In the genomic region with DNA sequence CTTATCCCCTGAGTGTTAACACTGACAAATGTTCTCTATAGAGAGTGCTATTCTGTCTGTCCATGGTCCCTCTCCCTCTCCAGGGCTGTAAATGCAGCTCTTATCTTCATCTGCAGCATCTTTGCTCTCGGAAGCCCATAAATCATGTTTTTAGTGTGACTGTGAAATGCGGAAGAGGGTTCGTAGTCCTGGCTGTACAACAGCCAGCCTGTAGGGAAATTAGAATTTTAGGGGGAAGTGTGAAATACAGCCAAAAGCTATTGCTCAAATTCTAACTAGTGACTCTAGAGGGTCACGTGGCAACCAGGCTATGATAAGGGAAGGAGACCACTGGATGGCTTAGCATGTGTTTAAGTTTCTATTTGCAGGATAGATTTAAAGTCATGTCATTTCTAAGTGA, we compare ENCODE assay signal across 12 mouse cellular contexts.
DNase-seq lines count a peak whose midpoint lies in the region; TF ChIP-seq lines count a peak whose summit lies in the region.
"Had no signal": no experiment of that assay in that cellular context is flagged by ENCODE, and none has a peak within 500 bp of the region (broad histone marks: within the 10 kb centered on the region; RNA-seq: fewer than 3 reads in every experiment).

No protein-coding gene starts in this region.

- H3K27ac ChIP-seq in kidney, adult 2 months (ENCODE audit: insufficient read depth, low read depth, low read length): peak overlapping the region; percentile 33; the same call in 1 of the 2 replicates
- H3K27ac ChIP-seq in brown adipose tissue, adult 24 weeks (replicated peaks; ENCODE audit: low read depth, low read length): peak overlapping the region; percentile 66; the same call in 1 of the 2 replicates
- peak overlapping the region; percentile 99 for H3K27ac ChIP-seq in macrophage
- H3K27ac ChIP-seq: forebrain, embryonic 10.5 days; heart, embryonic 15.5 days had no signal

- intact Hi-C loops in left cerebral cortex, postnatal 10 days (cut with DNase I): no loop called here

- WGBS in kidney, adult 2 months: 56% methylated on average over 4 of the region's 4 CpGs
- 2% methylated on average over 4 of the region's 4 CpGs for WGBS in macrophage (ENCODE audit: missing documents)

- peaks cover 18% of the 10 kb centered on the region; the same call in 1 of the 2 replicates for H3K79me2 ChIP-seq in macrophage (ENCODE audit: inconsistent target)

- H3K4me1 ChIP-seq in kidney, adult 2 months (ENCODE audit: control insufficient read depth, insufficient read depth, low read length): peaks cover 16% of the 10 kb centered on the region
- H3K4me1 ChIP-seq in brown adipose tissue, adult 24 weeks (ENCODE audit: control insufficient read depth, insufficient read depth, insufficient read length, low read length): peaks cover 14% of the 10 kb centered on the region; the same call in 1 of the 2 replicates
- H3K4me1 ChIP-seq: forebrain, embryonic 10.5 days had no signal

- DNase-seq in kidney, adult 2 months: peak; percentile 77
- DNase-seq in kidney, adult 18-20 months: no peak
- peak; percentile 78 for DNase-seq in 416B (ENCODE audit: low read depth)
- DNase-seq in left cerebral cortex, postnatal 10 days (ENCODE audit: extremely low spot score in 1 of 2, low spot score in 2 of 2): no peak
- DNase-seq in frontal cortex, adult 2 months (ENCODE audit: extremely low spot score in 1 of 2, low spot score in 1 of 2): no peak
- no peak for DNase-seq in thymus, postnatal 10 days (ENCODE audit: low spot score in 2 of 2)
- DNase-seq: adrenal gland, postnatal 10 days; cerebellum, postnatal 36 days had no signal

- H3K36me3 ChIP-seq in kidney, adult 2 months (ENCODE audit: control insufficient read depth, insufficient read depth, low read length): no peaks in the 10 kb centered on the region
- peaks cover 14% of the 10 kb centered on the region for H3K36me3 ChIP-seq in macrophage (ENCODE audit: inconsistent target)

- TF ChIP-seq CTCF in kidney, adult 2 months (conservative IDR thresholded peaks at IDR 0.05; ENCODE audit: insufficient read depth, insufficient read length, low read depth, low read length): no peak

- H3K27me3 ChIP-seq in kidney, adult 2 months (replicated peaks; ENCODE audit: control insufficient read depth, insufficient read depth, low read length): no peaks in the 10 kb centered on the region
- H3K27me3 ChIP-seq: heart, embryonic 15.5 days had no signal

- no peak for TF ChIP-seq POLR2A in kidney, adult 2 months (IDR thresholded peaks at IDR 0.05; ENCODE audit: low read depth, low read length)

- no peak overlapping the region for H3K4me3 ChIP-seq in kidney, adult 2 months (ENCODE audit: insufficient read depth, low read depth, low read length)
- H3K4me3 ChIP-seq in brown adipose tissue, adult 24 weeks (ENCODE audit: insufficient read depth, low read depth, low read length): no peak overlapping the region
- H3K4me3 ChIP-seq in macrophage (ENCODE audit: inconsistent target): no peak overlapping the region
- H3K4me3 ChIP-seq: forebrain, embryonic 10.5 days; heart, embryonic 15.5 days had no signal

Comparison
In these comparisons a context has a peak if more than half of its experiments do, and no peak if none do; other contexts are left out.
1. DNase-seq: peak in kidney, adult 2 months (single experiment) and 416B (single experiment); none in kidney, adult 18-20 months (single experiment), left cerebral cortex, postnatal 10 days (0 of 2), frontal cortex, adult 2 months (0 of 2) and thymus, postnatal 10 days (0 of 2).
2. H3K27ac ChIP-seq: peak in every context shown above with its lines; median percentile 99 in macrophage; 66 in brown adipose tissue, adult 24 weeks; 33 in kidney, adult 2 months.